Mouse (Mus musculus): ENCODE results near the gene Ndufb7. TPM values are rescaled to one million over a fixed set of nuclear protein-coding genes. Genes with fewer than 3 reads are reported as not detected.
A peak's percentile ranks its signal among the peaks of the same experiment; 100 is the strongest.
"Not testable (repeated sequence)": the region's sequence is repeated elsewhere in the genome, so short reads cannot be mapped to it uniquely, and the experiment has no call there.

Gene Ndufb7
- polyA plus RNA-seq, 1 experiment from 2014 or later = 214 TPM

DNA sequence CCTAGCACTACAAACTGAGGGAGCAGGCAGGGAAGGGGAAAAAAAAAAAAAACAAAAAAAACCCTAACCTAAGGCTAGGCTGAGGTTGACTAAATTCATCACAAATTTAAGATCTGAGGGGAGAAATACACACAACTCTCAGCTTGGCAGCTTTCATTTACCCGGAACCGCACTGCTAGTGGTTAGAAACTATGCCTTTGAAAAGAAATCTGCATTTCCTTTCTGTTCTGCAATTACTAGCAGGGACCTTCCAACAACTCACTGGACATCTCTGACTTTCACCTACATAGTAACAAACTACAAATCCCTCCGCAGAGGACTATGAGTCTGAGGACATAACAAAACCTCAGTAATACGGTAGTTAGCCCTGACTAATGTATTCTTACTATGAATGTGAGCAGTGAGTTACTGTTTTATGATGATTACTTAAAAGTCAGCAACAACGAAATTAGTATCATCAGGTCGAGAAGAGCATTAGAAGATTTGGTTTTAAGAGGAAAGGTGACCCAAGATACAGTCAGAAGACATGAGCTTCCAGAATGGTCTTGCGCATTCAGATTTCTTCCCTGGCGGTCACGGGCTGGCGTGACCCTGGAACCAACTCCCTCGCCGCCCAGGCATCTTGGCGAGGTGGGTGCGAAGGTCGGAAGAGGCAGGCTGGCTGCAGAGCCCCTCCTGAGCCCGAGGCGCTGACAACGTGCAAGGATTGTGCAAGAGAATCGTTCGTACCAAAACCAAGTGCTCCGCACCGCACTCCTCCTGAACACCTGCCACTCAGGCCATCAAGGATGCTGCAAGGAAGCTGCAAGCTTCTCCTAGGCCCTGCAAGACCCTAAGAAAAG, 27.1 kb downstream of the Ndufb7 start:
- peak overlapping the region; percentile 88 for H3K4me3 ChIP-seq (ENCODE audit: low read depth, low read length)
- H3K27me3 ChIP-seq (ENCODE audit: control insufficient read depth, insufficient read depth, low read depth, low read length) = no peaks in the 10 kb centered on the region
- H3K4me2 ChIP-seq (ENCODE audit: low read depth, low read length) = peak overlapping the region; percentile 90
- H3K4me1 ChIP-seq (ENCODE audit: control insufficient read depth, low read depth, low read length) = peaks cover 33% of the 10 kb centered on the region
- peak overlapping the region; percentile 83 for H3K9ac ChIP-seq (ENCODE audit: low read depth, low read length)
- 3% methylated on average over 22 of the region's 22 CpGs for WGBS (ENCODE audit: insufficient replicate concordance)
- peak overlapping the region; percentile 77 for H3K27ac ChIP-seq (ENCODE audit: low read length)
- no peaks in the 10 kb centered on the region for H3K36me3 ChIP-seq (ENCODE audit: control insufficient read depth, insufficient read depth)
- no peaks in the 10 kb centered on the region for H3K9me3 ChIP-seq (replicated peaks; ENCODE audit: control insufficient read depth, low read length)
- ATAC-seq (ENCODE audit: low read depth) = peak; percentile 5

DNA sequence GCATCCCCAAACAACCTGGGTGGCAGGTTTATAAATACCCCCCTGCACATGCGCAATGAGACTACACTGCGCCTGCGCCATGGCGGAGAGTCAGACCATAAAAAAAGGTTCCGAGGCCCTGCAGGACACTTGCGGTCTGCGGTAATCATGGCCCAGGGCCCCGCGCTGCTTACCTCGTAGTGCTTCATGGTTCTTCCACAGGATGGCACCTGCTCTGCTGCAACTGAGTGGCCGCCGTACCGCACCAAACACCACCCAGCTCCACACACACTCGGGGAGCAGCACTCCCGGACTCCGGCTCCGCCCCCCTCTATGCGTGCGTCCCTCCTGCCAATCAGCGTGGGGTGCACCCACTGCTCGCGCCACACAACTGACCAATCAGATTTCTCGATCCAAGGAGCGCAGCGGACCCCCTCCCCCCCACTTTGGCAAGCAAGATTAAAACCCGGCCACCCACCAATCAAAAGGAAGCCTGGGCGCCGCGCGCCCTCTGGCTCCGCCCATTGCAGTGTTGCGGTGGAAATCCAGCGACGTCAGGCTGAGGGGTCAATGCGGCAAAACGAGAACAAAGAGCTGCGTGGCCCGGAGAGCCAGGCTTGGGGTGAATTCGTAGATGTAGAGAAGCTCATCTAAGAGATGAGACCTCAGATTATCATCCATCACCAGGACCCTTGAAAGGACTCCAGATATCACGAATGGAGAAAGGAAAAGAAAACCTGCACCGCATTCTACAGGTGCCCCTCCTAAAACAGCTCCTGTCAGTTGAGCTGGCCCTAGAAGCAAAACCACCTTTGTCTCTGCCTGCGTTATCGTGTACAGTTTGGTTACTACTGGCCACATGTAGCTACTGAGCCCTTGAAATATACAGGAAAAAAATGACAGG, 27.9 kb downstream of the Ndufb7 start:
- H3K27me3 ChIP-seq (ENCODE audit: control insufficient read depth, insufficient read depth, low read depth, low read length) = no peaks in the 10 kb centered on the region
- WGBS (ENCODE audit: insufficient replicate concordance) = under 1% methylated on average over 43 of the region's 43 CpGs
- H3K4me2 ChIP-seq (ENCODE audit: low read depth, low read length) = peak overlapping the region; percentile 90
- H3K9ac ChIP-seq (ENCODE audit: low read depth, low read length) = peak overlapping the region; percentile 83
- H3K4me1 ChIP-seq (ENCODE audit: control insufficient read depth, low read depth, low read length) = peaks cover 41% of the 10 kb centered on the region
- peak overlapping the region; percentile 88 for H3K4me3 ChIP-seq (ENCODE audit: low read depth, low read length)
- ATAC-seq (ENCODE audit: low read depth) = peak; percentile 99
- no peaks in the 10 kb centered on the region for H3K9me3 ChIP-seq (replicated peaks; ENCODE audit: control insufficient read depth, low read length)
- no peaks in the 10 kb centered on the region for H3K36me3 ChIP-seq (ENCODE audit: control insufficient read depth, insufficient read depth)
- H3K27ac ChIP-seq (ENCODE audit: low read length) = peak overlapping the region; percentile 91

DNA sequence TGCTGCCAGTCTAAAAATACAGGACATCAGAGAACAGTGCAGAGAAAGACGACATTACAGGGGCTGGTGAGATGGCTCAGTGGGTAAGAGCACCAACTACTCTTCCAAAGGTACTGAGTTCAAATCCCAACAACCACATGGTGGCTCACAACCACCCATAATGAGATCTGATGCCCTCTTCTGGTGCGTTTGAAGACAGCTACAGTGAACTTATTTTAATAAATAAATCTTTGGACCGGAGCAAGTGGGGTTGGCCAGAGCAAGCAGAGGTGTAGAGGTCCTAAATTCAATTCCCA, 28.5 kb downstream of the Ndufb7 start:
- H3K4me3 ChIP-seq (ENCODE audit: low read depth, low read length) = peak overlapping the region; percentile 88
- peak overlapping the region; percentile 91 for H3K27ac ChIP-seq (ENCODE audit: low read length)
- H3K9me3 ChIP-seq (replicated peaks; ENCODE audit: control insufficient read depth, low read length); ATAC-seq (ENCODE audit: low read depth); H3K36me3 ChIP-seq (ENCODE audit: control insufficient read depth, insufficient read depth); H3K27me3 ChIP-seq (ENCODE audit: control insufficient read depth, insufficient read depth, low read depth, low read length): not testable (repeated sequence)
- peak overlapping the region; percentile 90 for H3K4me2 ChIP-seq (ENCODE audit: low read depth, low read length)
- H3K4me1 ChIP-seq (ENCODE audit: control insufficient read depth, low read depth, low read length) = peaks cover 47% of the 10 kb centered on the region
- peak overlapping the region; percentile 63 for H3K9ac ChIP-seq (ENCODE audit: low read depth, low read length)
- WGBS (ENCODE audit: insufficient replicate concordance) = 43% methylated on average over 3 of the region's 3 CpGs

- Histone ChIP-seq H3K9me3 (replicated peaks; ENCODE audit: control insufficient read depth, low read length) (no peaks in the 10 kb centered on the region), H3K4me3 (ENCODE audit: low read depth, low read length) (no peak overlapping the region), H3K4me1 (ENCODE audit: control insufficient read depth, low read depth, low read length) (peaks cover 59% of the 10 kb centered on the region), H3K27me3 (ENCODE audit: control insufficient read depth, insufficient read depth, low read depth, low read length) (no peaks in the 10 kb centered on the region), H3K27ac (ENCODE audit: low read length) (peak overlapping the region; percentile 18; the same call in 1 of the 2 replicates), H3K9ac (ENCODE audit: low read depth, low read length) (no peak overlapping the region), H3K4me2 (ENCODE audit: low read depth, low read length) (no peak overlapping the region), H3K36me3 (ENCODE audit: control insufficient read depth, insufficient read depth) (no peaks in the 10 kb centered on the region)
- 17% methylated on average over 3 of the region's 3 CpGs for WGBS (ENCODE audit: insufficient replicate concordance)
- no peak for ATAC-seq (ENCODE audit: low read depth)
Observed at GRCm38 (mm10) chr8:83596369-83596768, 29.9 kb downstream of the Ndufb7 start.

DNA sequence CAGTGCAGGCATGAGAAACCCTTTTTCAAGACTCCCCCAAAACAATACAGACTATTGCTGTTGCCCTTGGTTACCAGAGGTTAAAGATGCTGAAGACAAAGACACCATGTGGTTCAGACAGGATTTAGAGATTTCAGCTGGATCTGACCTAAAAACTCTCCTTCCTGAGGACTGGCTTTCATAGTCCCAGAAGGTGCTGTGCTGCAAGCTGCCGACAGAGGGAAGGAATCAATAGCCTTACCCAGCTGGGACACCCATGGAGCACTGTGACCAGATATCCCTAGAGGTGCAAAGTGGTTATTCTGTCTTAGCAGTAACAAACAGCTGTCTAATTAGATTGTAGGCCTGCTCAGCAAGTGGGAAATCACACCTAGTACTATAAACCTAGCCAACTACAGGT, 31.7 kb downstream of the Ndufb7 start:
- Histone ChIP-seq H3K4me3 (ENCODE audit: low read depth, low read length) (no peak overlapping the region), H3K36me3 (ENCODE audit: control insufficient read depth, insufficient read depth) (no peaks in the 10 kb centered on the region), H3K9me3 (replicated peaks; ENCODE audit: control insufficient read depth, low read length) (no peaks in the 10 kb centered on the region), H3K27me3 (ENCODE audit: control insufficient read depth, insufficient read depth, low read depth, low read length) (no peaks in the 10 kb centered on the region), H3K4me2 (ENCODE audit: low read depth, low read length) (no peak overlapping the region), H3K27ac (ENCODE audit: low read length) (no peak overlapping the region), H3K9ac (ENCODE audit: low read depth, low read length) (no peak overlapping the region), H3K4me1 (ENCODE audit: control insufficient read depth, low read depth, low read length) (peaks cover 59% of the 10 kb centered on the region)
- 45% methylated on average over 1 of the region's 1 CpGs for WGBS (ENCODE audit: insufficient replicate concordance)
- ATAC-seq (ENCODE audit: low read depth) = no peak

DNA sequence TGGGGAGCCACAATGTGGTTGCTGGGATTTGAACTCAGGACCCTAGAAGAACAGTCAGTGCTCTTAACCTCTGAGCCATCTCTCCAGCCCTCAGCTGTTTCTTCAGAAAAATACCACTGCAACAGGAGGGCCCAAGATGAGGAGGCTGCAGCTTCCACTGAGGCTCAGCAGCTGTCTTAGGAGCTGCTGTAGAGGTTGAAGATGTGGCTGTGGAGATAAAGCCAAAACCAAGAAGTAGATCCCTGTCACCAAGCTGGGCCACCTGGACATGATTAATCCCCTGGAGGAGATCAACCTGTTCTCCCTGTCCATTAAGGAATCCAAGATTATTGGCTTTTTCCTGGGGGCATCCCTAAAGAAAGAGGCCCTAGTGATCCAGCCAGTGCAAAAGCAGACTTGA, 33.3 kb downstream of the Ndufb7 start:
- H3K4me1 ChIP-seq (ENCODE audit: control insufficient read depth, low read depth, low read length) = peaks cover 59% of the 10 kb centered on the region
- peak; percentile 49 for ATAC-seq (ENCODE audit: low read depth)

GRCm38 (mm10) chr8:83602650-83603029, 36.2 kb downstream of the Ndufb7 start:
- no peak overlapping the region for H3K9ac ChIP-seq (ENCODE audit: low read depth, low read length)
- ATAC-seq (ENCODE audit: low read depth) = no peak
- H3K4me1 ChIP-seq (ENCODE audit: control insufficient read depth, low read depth, low read length) = peaks cover 75% of the 10 kb centered on the region
- no peak overlapping the region for H3K4me3 ChIP-seq (ENCODE audit: low read depth, low read length)
- WGBS (ENCODE audit: insufficient replicate concordance) = 75% methylated on average over 2 of the region's 2 CpGs
- H3K9me3 ChIP-seq (replicated peaks; ENCODE audit: control insufficient read depth, low read length) = no peaks in the 10 kb centered on the region
- peak overlapping the region; percentile 94 for H3K27ac ChIP-seq (ENCODE audit: low read length)
- no peak overlapping the region for H3K4me2 ChIP-seq (ENCODE audit: low read depth, low read length)
- H3K36me3 ChIP-seq (ENCODE audit: control insufficient read depth, insufficient read depth) = peaks cover 5% of the 10 kb centered on the region; the same call in 1 of the 2 replicates
- no peaks in the 10 kb centered on the region for H3K27me3 ChIP-seq (ENCODE audit: control insufficient read depth, insufficient read depth, low read depth, low read length)

More for the DNA sequence above, 33.3 kb downstream of the Ndufb7 start:
- no peaks in the 10 kb centered on the region for H3K27me3 ChIP-seq (ENCODE audit: control insufficient read depth, insufficient read depth, low read depth, low read length)
- peak overlapping the region; percentile 10; the same call in 1 of the 2 replicates for H3K4me3 ChIP-seq (ENCODE audit: low read depth, low read length)
- H3K27ac ChIP-seq (ENCODE audit: low read length) = peak overlapping the region; percentile 95
- peaks cover 5% of the 10 kb centered on the region; the same call in 1 of the 2 replicates for H3K36me3 ChIP-seq (ENCODE audit: control insufficient read depth, insufficient read depth)
- peak overlapping the region; percentile 59 for H3K4me2 ChIP-seq (ENCODE audit: low read depth, low read length)
- no peaks in the 10 kb centered on the region for H3K9me3 ChIP-seq (replicated peaks; ENCODE audit: control insufficient read depth, low read length)
- H3K9ac ChIP-seq (ENCODE audit: low read depth, low read length) = peak overlapping the region; percentile 54

DNA sequence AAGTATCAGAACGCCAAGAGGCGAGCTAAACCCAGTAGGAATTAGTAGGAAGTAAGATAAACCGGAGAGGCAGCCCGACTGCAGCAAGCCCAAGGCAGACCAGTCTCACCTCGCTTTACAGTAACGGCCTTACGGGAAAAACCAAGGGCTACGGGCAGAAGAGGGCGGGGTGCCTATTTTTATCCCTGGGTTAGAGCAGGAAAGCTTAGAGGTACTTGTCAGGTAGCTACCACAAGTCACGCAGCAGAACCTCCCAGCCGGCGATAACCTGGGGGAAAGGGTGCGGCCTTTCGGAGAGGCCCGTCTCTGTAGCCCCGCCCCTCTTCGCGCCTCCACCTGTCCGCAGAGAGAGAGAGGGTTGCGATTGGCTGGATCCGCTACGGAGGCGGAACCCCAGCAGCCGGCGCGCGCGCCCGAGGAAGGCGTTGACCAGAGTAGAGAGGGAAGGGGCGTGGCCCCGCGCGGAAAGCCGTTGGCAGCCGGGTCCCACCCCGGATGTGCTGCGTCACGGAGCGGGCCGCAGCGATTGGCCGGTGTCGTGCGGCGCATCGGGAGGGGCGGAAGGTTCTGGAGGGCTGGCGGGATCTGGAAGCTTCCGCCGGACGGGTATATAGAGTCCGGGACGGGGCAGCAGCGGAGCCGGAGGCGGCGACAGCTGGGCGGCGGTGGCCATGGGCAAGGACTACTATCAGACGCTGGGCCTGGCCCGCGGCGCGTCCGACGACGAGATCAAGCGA, 41.4 kb downstream of the Ndufb7 start, which contains the start of the genes Tecr and Dnajb1:
Gene Tecr, minus strand, starts transcription at position 311 of the 737 bp plus-strand sequence.
Gene Dnajb1, plus strand, starts transcription at position 533 of the 737 bp plus-strand sequence.
- Histone ChIP-seq H3K36me3 (ENCODE audit: control insufficient read depth, insufficient read depth) (peaks cover 36% of the 10 kb centered on the region), H3K27me3 (ENCODE audit: control insufficient read depth, insufficient read depth, low read depth, low read length) (no peaks in the 10 kb centered on the region), H3K4me1 (ENCODE audit: control insufficient read depth, low read depth, low read length) (peaks cover 52% of the 10 kb centered on the region), H3K4me3 (ENCODE audit: low read depth, low read length) (peak within 1 kb of the TSS; percentile 84), H3K27ac (ENCODE audit: low read length) (peak within 1 kb of the TSS; percentile 99), H3K4me2 (ENCODE audit: low read depth, low read length) (peak within 1 kb of the TSS; percentile 85), H3K9ac (ENCODE audit: low read depth, low read length) (peak within 1 kb of the TSS; percentile 91), H3K9me3 (replicated peaks; ENCODE audit: control insufficient read depth, low read length) (no peaks in the 10 kb centered on the region)
- ATAC-seq (ENCODE audit: low read depth) = peak; percentile 90
- WGBS (ENCODE audit: insufficient replicate concordance) = under 1% methylated on average over 69 of the region's 69 CpGs

All from liver, embryonic 16.5 days (tissue).